19 mouse cellular contexts compared by ENCODE assay signal in genomic region chr2:110036665-110037064, GRCm38 (mm10). TPM values are rescaled to one million over a fixed set of nuclear protein-coding genes. Genes with fewer than 3 reads are reported as not detected.
DNase-seq lines count a peak whose midpoint lies in the region; ATAC-seq and TF ChIP-seq lines count a peak whose summit lies in the region.
"Had no signal": no experiment of that assay in that cellular context is flagged by ENCODE, and none has a peak within 500 bp of the region (broad histone marks: within the 10 kb centered on the region; RNA-seq: fewer than 3 reads in every experiment).

No protein-coding gene starts in this region.

- no peak overlapping the region for H3K4me2 ChIP-seq in kidney, embryonic 14.5 days (replicated peaks; ENCODE audit: low read depth, low read length)
- no peak overlapping the region for H3K4me2 ChIP-seq in stomach, embryonic 14.5 days (replicated peaks; ENCODE audit: low read depth, low read length)
- no peak overlapping the region for H3K4me2 ChIP-seq in stomach, postnatal 0 days (replicated peaks; ENCODE audit: low read depth)
- H3K4me2 ChIP-seq in forebrain, embryonic 13.5 days, result no peak overlapping the region
- H3K4me2 ChIP-seq: forebrain, embryonic 12.5 days; hindbrain, embryonic 12.5 days; midbrain, embryonic 12.5 days; neural tube, embryonic 13.5 days had no signal

- ATAC-seq in kidney, embryonic 14.5 days (ENCODE audit: low FRiP score, low TSS enrichment), result no peak
- ATAC-seq in stomach, embryonic 14.5 days (ENCODE audit: insufficient number of reproducible peaks, insufficient read depth, low FRiP score, low read depth), result peak; percentile 23; the same call in 1 of the 2 replicates
- no peak for ATAC-seq in stomach, postnatal 0 days (ENCODE audit: low FRiP score, low TSS enrichment)
- no peak for ATAC-seq in forebrain, embryonic 13.5 days
- ATAC-seq: inflammation-experienced regulatory T-cells, adult 6 months had no signal

- H3K4me3 ChIP-seq in heart, embryonic 10.5 days, result no peak overlapping the region
- no peak overlapping the region for H3K4me3 ChIP-seq in kidney, embryonic 14.5 days (ENCODE audit: low read length)
- no peak overlapping the region for H3K4me3 ChIP-seq in stomach, embryonic 14.5 days (ENCODE audit: low read depth, low read length)
- no peak overlapping the region for H3K4me3 ChIP-seq in stomach, postnatal 0 days (ENCODE audit: low read depth, low read length)
- H3K4me3 ChIP-seq in forebrain, embryonic 13.5 days, result no peak overlapping the region
- H3K4me3 ChIP-seq: forebrain, embryonic 12.5 days; hindbrain, embryonic 12.5 days; midbrain, embryonic 12.5 days; neural tube, embryonic 13.5 days had no signal

- no peak for TF ChIP-seq CTCF in stomach, postnatal 0 days (IDR thresholded peaks at IDR 0.05; ENCODE audit: low read depth)

- WGBS in heart, embryonic 10.5 days, result 52% methylated on average over 4 of the region's 4 CpGs
- 54% methylated on average over 4 of the region's 4 CpGs for WGBS in kidney, embryonic 14.5 days
- WGBS in stomach, embryonic 14.5 days, result 37% methylated on average over 4 of the region's 4 CpGs
- WGBS in stomach, postnatal 0 days, result 49% methylated on average over 4 of the region's 4 CpGs
- 81% methylated on average over 4 of the region's 4 CpGs for WGBS in forebrain, embryonic 13.5 days

- TF ChIP-seq EP300 in stomach, postnatal 0 days (optimal IDR thresholded peaks at IDR 0.05), result no peak

- H3K27ac ChIP-seq in heart, embryonic 10.5 days, result peak overlapping the region; percentile 65
- peak overlapping the region; percentile 19; the same call in 1 of the 2 replicates for H3K27ac ChIP-seq in kidney, embryonic 14.5 days (ENCODE audit: low read depth, low read length)
- peak overlapping the region; percentile 72 for H3K27ac ChIP-seq in stomach, embryonic 14.5 days (ENCODE audit: low read length)
- H3K27ac ChIP-seq in stomach, postnatal 0 days (replicated peaks), result no peak overlapping the region
- no peak overlapping the region for H3K27ac ChIP-seq in forebrain, embryonic 13.5 days
- H3K27ac ChIP-seq: forebrain, embryonic 12.5 days; hindbrain, embryonic 12.5 days; midbrain, embryonic 12.5 days; neural tube, embryonic 13.5 days had no signal

- no peaks in the 10 kb centered on the region for H3K27me3 ChIP-seq in heart, embryonic 10.5 days (ENCODE audit: insufficient read depth, poor library complexity, severe bottlenecking)
- H3K27me3 ChIP-seq in kidney, embryonic 14.5 days (ENCODE audit: control insufficient read depth, insufficient read depth, low read length), result no peaks in the 10 kb centered on the region
- H3K27me3 ChIP-seq in stomach, embryonic 14.5 days (ENCODE audit: control insufficient read depth, insufficient read depth, low read length), result no peaks in the 10 kb centered on the region
- no peaks in the 10 kb centered on the region for H3K27me3 ChIP-seq in stomach, postnatal 0 days (ENCODE audit: control insufficient read depth, insufficient read depth, low read length)
- H3K27me3 ChIP-seq in forebrain, embryonic 13.5 days, result no peaks in the 10 kb centered on the region
- H3K27me3 ChIP-seq: forebrain, embryonic 12.5 days; hindbrain, embryonic 12.5 days; midbrain, embryonic 12.5 days; neural tube, embryonic 13.5 days had no signal

- DNase-seq in heart, embryonic 10.5 days (ENCODE audit: low spot score), result no peak
- no peak for DNase-seq in heart, postnatal 36 days
- DNase-seq in kidney, adult 18-20 months, result no peak
- no peak for DNase-seq in stomach, postnatal 0 days (ENCODE audit: low spot score)
- no peak for DNase-seq in gastrocnemius, postnatal 14 days
- DNase-seq: cerebellum, adult 9-11 months; gastrocnemius, postnatal 36 days; lung, adult 18-20 months; lung, postnatal 4 days; right cerebral cortex, postnatal 14 days; thymus, postnatal 4 days had no signal

- no peaks in the 10 kb centered on the region for H3K9me3 ChIP-seq in heart, embryonic 10.5 days
- no peaks in the 10 kb centered on the region for H3K9me3 ChIP-seq in kidney, embryonic 14.5 days (ENCODE audit: control insufficient read depth, low read length)
- H3K9me3 ChIP-seq in stomach, embryonic 14.5 days (ENCODE audit: control insufficient read depth, low read depth, low read length), result no peaks in the 10 kb centered on the region
- H3K9me3 ChIP-seq in stomach, postnatal 0 days (ENCODE audit: control insufficient read depth, low read length), result no peaks in the 10 kb centered on the region
- H3K9me3 ChIP-seq in forebrain, embryonic 13.5 days (replicated peaks), result no peaks in the 10 kb centered on the region
- H3K9me3 ChIP-seq: forebrain, embryonic 12.5 days; hindbrain, embryonic 12.5 days; midbrain, embryonic 12.5 days; neural tube, embryonic 13.5 days had no signal

- H3K4me1 ChIP-seq in heart, embryonic 10.5 days, result peaks cover 23% of the 10 kb centered on the region
- peaks cover 13% of the 10 kb centered on the region; the same call in 1 of the 2 replicates for H3K4me1 ChIP-seq in kidney, embryonic 14.5 days (ENCODE audit: control insufficient read depth, insufficient read depth, low read length)
- 0 out of 2 replicates have a peak, but pooled peaks cover 3% of the 10 kb centered on the region for H3K4me1 ChIP-seq in stomach, embryonic 14.5 days (ENCODE audit: control insufficient read depth, insufficient read depth, low read length)
- no peaks in the 10 kb centered on the region for H3K4me1 ChIP-seq in stomach, postnatal 0 days (replicated peaks; ENCODE audit: control insufficient read depth, insufficient read depth)
- H3K4me1 ChIP-seq in forebrain, embryonic 13.5 days, result no peaks in the 10 kb centered on the region
- H3K4me1 ChIP-seq: forebrain, embryonic 12.5 days; midbrain, embryonic 12.5 days had no signal

- intact Hi-C loops in heart, postnatal 36 days (cut with DNase I), result no loop called here
- intact Hi-C loops in gastrocnemius, postnatal 14 days (cut with DNase I; ENCODE audit: low total_unique reads), result no loop called here

- peaks cover 18% of the 10 kb centered on the region for H3K36me3 ChIP-seq in heart, embryonic 10.5 days
- H3K36me3 ChIP-seq in kidney, embryonic 14.5 days (ENCODE audit: control insufficient read depth, insufficient read depth, low read length), result peaks cover 24% of the 10 kb centered on the region
- H3K36me3 ChIP-seq in stomach, embryonic 14.5 days (ENCODE audit: control insufficient read depth, insufficient read depth, low read length), result peaks cover 16% of the 10 kb centered on the region
- no peaks in the 10 kb centered on the region for H3K36me3 ChIP-seq in stomach, postnatal 0 days (ENCODE audit: control insufficient read depth, insufficient read depth, low read length)
- peaks cover 26% of the 10 kb centered on the region for H3K36me3 ChIP-seq in forebrain, embryonic 13.5 days (ENCODE audit: poor library complexity, severe bottlenecking)

- no peak overlapping the region for H3K9ac ChIP-seq in kidney, embryonic 14.5 days (ENCODE audit: low read depth, low read length)
- H3K9ac ChIP-seq in stomach, embryonic 14.5 days (replicated peaks; ENCODE audit: low read depth, low read length), result no peak overlapping the region
- H3K9ac ChIP-seq in stomach, postnatal 0 days (ENCODE audit: low read length), result no peak overlapping the region
- H3K9ac ChIP-seq in forebrain, embryonic 13.5 days, result no peak overlapping the region
- H3K9ac ChIP-seq: forebrain, embryonic 12.5 days; hindbrain, embryonic 12.5 days; midbrain, embryonic 12.5 days; neural tube, embryonic 13.5 days had no signal

RNA-seq across cellular contexts. Expression of gene Ccdc34, which starts 19.0 kb away (rescaled TPM):
- polyA plus RNA-seq in heart, embryonic 10.5 days (2016; fragmentation: Nextera tagmentation; extraction: Ambion mirVana), result 24.1 and 29.8 TPM in 2 replicates
- total RNA-seq in heart, postnatal 36 days (2021), result 1 to 10 TPM; 5.1 to 5.3 TPM
- polyA plus RNA-seq in kidney, embryonic 14.5 days (2014; fragmentation: Nextera tagmentation; extraction: Ambion mirVana), result 59.7 and 75.0 TPM in 2 replicates
- 53.0 and 53.8 TPM in 2 replicates for polyA plus RNA-seq in stomach, embryonic 14.5 days (2014; fragmentation: Nextera tagmentation; extraction: Ambion mirVana)
- 16.1 and 18.7 TPM in 2 replicates for polyA plus RNA-seq in stomach, postnatal 0 days (2015; fragmentation: Nextera tagmentation; extraction: Ambion mirVana)
- polyA plus RNA-seq in forebrain, embryonic 13.5 days (2015; fragmentation: Nextera tagmentation; extraction: Ambion mirVana), result 52.7 and 57.9 TPM in 2 replicates
- total RNA-seq in gastrocnemius, postnatal 14 days (2021), result 1 to 10 TPM; 5.8 to 6.5 TPM

Comparison
In these comparisons a context has a peak if more than half of its experiments do, and no peak if none do; other contexts are left out.
1. H3K27ac ChIP-seq: peak in heart, embryonic 10.5 days (single experiment), kidney, embryonic 14.5 days (single experiment) and stomach, embryonic 14.5 days (single experiment); none in stomach, postnatal 0 days (single experiment) and forebrain, embryonic 13.5 days (single experiment).